Mouse (Mus musculus) embryo, embryonic 10 days (tissue): Measurements from ENCODE around the gene Gm13043.
"Not testable (repeated sequence)": the region's sequence is repeated elsewhere in the genome, so short reads cannot be mapped to it uniquely, and the experiment has no call there.

ENCODE experiments used
- DNase-seq: peaks from one replicate; pipeline ENCODE4 v3.0.0-alpha.2; 2015; ENCODE audit warnings: low spot score

The Gm13043 gene

GRCm38 (mm10) chr4:143511043-143511442, at the start of gene Gm13043:
Gene Gm13043 (plus strand): TSS chr4:143511343.
- no peak for DNase-seq

GRCm38 (mm10) chr4:143535654-143536053, 24.5 kb downstream of the Gm13043 start, which contains the start of gene Gm13040:
Gene Gm13040 (plus strand): TSS chr4:143535954.
- not testable (repeated sequence) for DNase-seq

- DNase-seq, result not testable (repeated sequence)
These were observed 40.3 kb downstream of the Gm13043 start, which contains the start of the genes BC080695 and Gm13057 for GRCm38 (mm10) chr4:143551400-143551799. Gene BC080695 (plus strand): TSS chr4:143551700. Gene Gm13057 (plus strand): TSS chr4:143551709.
